Mouse (Mus musculus) adrenal gland, postnatal 36 days (tissue): Measurements from ENCODE around the gene Speer4c. TPM values are rescaled to one million over a fixed set of nuclear protein-coding genes. Genes with fewer than 3 reads are reported as not detected.
A peak's percentile ranks its signal among the peaks of the same experiment; 100 is the strongest.
"Not testable (repeated sequence)": the region's sequence is repeated elsewhere in the genome, so short reads cannot be mapped to it uniquely, and the experiment has no call there.

Source experiments
- DNase-seq, 2 experiments: peaks; one replicate each; pipeline ENCODE4 v3.0.0; 2021; ENCODE audit warnings: mixed read lengths in 1 of 2
- long read RNA-seq, 2 experiments: library from polyadenylated mRNA; stranded (forward); transcript quantifications; one replicate each; pipeline ENCODE4 v2.0.0; 2021; ENCODE audit warnings: borderline sequencing depth in 2 of 2
- total RNA-seq, 2 experiments: library from RNA; stranded (reverse); gene quantifications; 2 replicates each; pipeline ENCODE4 v1.2.3; 2021

Speer4c gene
- total RNA-seq: not detected
- long read RNA-seq, experiment 1: 0 reads
- long read RNA-seq, experiment 2: 0 reads

- not testable (repeated sequence) for DNase-seq
These were observed at the start of gene Speer4c for GRCm38 (mm10) chr5:15714171-15714570. Gene Speer4c (minus strand): TSS chr5:15714271.

GRCm38 (mm10) chr5:15747478-15748255, 33.6 kb upstream of the Speer4c start:
- DNase-seq: no peak

- no peak for DNase-seq
These were observed 20.2 kb upstream of the Speer4c start for GRCm38 (mm10) chr5:15734097-15734867.

DNA sequence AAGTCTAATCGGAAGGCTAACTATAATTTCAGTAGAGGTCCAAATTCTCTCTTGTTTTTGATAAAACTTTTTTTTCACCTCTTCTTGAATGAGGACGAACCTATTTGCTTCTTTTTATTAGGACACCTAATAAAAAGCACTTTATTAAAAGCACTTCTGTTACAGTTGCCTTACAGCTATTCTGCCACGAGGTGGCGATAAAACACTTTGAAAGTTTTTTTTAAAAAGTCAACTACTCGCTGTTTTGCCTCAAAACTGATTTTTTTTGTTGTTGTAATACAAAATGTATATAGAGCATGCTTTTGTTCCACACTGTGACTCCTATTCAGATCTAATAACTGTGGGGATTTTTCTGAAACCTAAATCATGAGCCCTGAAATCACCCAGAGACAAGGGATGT, 11.2 kb downstream of the Speer4c start:
- peak; percentile 5 to 10 for DNase-seq

GRCm38 (mm10) chr5:15697719-15698118, 16.4 kb downstream of the Speer4c start:
- not testable (repeated sequence) for DNase-seq

DNA sequence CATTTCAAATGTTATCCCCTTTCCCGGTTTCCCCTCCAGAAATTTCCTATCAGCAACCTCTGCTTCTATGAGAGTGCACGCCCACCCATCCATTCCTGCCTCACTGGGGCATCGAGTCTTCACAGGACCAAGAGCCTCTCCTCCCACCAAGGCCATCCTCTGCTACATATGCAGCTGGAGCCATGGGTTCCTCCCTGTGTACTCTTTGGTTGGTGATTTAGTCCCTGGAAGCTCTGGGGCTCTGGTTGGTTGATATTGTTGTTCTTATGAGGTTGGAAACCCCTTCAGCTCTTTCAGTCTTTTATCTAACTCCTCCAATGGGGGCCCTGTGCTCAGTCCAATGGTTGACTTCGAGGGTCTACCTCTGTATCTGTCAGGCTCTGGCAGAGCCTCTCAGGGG, 22.2 kb downstream of the Speer4c start:
- not testable (repeated sequence) for DNase-seq

GRCm38 (mm10) chr5:15690822-15691221, 23.2 kb downstream of the Speer4c start:
- DNase-seq: not testable (repeated sequence)

- DNase-seq: not testable (repeated sequence)
These were observed 24.3 kb downstream of the Speer4c start for GRCm38 (mm10) chr5:15689659-15690213.

DNA sequence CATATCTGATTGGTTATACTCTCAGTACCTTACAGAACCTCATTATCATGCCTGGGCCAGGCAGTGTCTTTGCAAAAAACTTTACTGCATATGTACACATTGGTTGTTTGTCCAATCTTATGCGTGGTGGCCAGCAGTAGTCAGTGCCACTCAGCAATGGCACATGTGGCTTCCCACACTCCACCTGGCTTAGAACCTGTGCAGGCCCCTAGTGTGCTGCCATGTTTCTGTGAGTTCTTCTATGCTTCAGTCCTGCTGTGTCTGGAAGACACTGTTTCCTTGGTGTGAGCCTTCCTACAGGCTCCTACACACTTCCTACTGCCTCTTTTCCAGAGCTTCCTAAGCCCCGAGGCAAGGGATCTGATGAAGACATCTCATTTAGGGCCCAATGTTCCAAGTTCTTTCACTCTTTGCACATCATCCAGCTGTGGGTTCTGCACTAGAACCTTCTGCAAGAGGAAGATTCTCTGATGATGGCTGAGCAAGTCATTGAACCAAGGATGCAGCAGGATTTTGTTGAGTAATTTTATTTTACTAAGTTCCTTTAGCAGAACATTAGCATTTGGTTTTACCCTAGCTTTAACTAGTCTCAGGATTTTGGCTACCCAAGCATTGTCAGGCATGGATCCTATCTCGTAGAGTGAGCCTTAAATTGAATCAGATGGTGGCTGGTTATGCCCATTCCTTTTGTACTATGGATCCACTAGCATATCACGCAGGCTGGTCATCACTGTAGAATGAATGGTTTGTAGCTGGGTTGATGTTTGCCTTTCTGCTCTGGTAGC, 25.0 kb downstream of the Speer4c start:
- DNase-seq: not testable (repeated sequence)

GRCm38 (mm10) chr5:15681301-15682035, 32.6 kb downstream of the Speer4c start:
- DNase-seq: not testable (repeated sequence)

DNA sequence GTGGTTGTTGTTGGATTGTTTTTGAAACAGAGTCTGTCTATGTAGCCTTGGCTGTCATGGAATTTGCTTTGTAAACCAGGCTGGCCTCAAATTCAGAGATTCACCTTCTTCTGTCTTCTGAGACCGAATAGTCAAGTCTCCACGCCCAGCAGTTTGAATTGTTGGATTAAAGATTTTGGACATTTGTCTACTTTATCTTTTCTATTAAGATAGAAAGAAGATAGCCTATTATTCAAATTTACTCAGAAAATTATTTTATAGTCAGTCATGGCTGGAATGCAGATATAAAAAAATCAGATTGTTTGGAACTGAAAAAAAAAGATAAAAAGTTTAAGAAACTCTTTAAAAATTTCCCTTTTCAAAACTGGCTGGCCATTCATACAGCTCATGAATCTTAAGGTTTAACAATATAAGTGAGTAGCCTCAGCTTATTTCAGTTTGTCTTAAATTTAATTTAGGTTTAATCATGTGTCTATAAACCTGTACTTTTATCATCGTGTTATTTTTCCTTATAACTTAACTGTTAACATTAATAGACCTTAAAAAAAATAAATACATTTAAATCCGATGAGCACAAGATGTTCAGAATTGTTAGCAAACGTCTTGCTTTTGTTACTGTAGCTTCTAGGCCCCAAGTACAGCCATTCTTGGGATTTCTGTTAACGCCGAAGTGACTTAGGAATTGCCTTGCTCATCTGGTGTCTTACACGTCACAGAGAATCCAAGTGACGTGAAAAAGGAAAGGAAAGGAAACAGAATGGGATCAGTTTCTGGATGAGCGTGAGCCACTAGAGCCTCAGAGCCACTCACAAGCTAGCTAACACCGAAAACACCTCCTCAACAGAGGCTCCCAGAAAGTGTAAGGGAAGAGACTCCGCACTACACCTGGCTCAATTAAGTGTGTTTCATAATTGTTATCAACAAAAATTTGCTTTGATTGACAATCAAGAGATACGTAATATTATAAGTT, 33.8 kb downstream of the Speer4c start:
- DNase-seq: not testable (repeated sequence)

GRCm38 (mm10) chr5:15678907-15679306, 35.2 kb downstream of the Speer4c start:
- not testable (repeated sequence) for DNase-seq

DNA sequence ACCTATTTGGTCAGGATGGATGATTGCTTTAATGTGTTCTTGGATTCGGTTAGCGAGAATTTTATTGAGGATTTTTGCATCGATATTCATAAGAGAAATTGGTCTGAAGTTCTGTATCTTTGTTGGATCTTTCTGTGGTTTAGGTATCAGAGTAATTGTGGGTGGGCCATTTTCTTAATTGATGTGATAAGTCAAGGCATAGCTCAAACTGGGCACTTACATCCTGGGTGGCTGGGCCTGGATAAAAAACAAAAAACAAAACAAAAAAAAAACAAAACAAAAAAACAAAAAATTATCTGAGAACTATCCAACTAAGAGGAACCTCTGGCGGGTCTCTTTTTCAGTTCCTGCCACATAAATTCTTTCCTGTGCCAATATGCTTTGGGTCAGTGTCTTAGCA, 36.3 kb downstream of the Speer4c start:
- DNase-seq: not testable (repeated sequence)

GRCm38 (mm10) chr5:15674429-15675244, 39.4 kb downstream of the Speer4c start:
- not testable (repeated sequence) for DNase-seq

DNA sequence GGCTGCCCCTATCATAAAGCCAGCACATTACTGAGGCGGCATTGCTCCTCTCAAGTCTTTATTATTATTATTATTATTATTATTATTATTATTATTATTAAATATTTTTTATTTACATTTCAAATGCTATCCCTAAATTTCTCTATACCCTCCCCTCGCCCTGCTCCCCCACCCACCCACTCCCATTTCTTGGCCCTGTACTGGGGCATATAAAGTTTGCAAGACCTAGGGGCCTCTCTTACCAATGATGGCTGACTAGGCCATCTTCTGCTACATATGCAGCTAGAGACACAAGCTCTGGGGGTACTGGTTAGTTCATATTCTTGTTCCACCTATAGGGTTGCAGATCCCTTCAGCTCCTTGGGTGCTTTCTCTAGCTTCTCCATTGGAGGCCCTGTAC, 40.1 kb downstream of the Speer4c start:
- not testable (repeated sequence) for DNase-seq

DNA sequence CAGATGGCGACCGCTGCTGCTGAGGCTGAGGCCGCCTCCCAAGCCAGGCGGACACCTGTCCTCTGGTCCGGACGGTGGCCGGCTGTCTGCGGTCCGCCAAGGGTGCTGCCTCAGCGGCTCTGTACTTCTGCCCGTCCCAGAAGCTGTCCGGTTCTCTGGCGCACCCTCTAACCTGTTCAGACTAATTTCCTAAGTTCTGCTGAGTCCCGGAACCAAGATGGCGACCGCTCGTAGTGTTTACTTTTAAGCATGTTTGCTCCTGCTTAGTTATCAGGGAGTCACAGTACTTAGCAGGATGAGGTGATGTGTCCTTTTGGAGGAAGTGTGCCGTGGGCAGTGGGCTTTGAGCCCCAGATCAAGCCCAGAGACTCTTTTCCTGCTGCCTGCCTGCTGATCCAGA, 43.3 kb downstream of the Speer4c start:
- DNase-seq: not testable (repeated sequence)

- DNase-seq: not testable (repeated sequence)
These were observed 50.2 kb downstream of the Speer4c start for GRCm38 (mm10) chr5:15663847-15664246.
